Mouse (Mus musculus): Measurements from ENCODE around the gene Lpar3.

GRCm38 (mm10) chr3:146307886-146308285 lies 87.1 kb downstream of the Lpar3 start:
- no peak for TF ChIP-seq EP300 (IDR thresholded peaks at IDR 0.05; ENCODE audit: low read depth)
- no peak for TF ChIP-seq CTCF (IDR thresholded peaks at IDR 0.05; ENCODE audit: low read depth)

All from liver, postnatal 0 days (tissue).